Mouse (Mus musculus): Measurements from ENCODE around the gene Ssrp1. TPM values are rescaled to one million over a fixed set of nuclear protein-coding genes. Genes with fewer than 3 reads are reported as not detected.
A peak's percentile ranks its signal among the peaks of the same experiment; 100 is the strongest.

The Ssrp1 gene
- polyA plus RNA-seq, 1 experiment from 2014 or later = 180 TPM

DNA sequence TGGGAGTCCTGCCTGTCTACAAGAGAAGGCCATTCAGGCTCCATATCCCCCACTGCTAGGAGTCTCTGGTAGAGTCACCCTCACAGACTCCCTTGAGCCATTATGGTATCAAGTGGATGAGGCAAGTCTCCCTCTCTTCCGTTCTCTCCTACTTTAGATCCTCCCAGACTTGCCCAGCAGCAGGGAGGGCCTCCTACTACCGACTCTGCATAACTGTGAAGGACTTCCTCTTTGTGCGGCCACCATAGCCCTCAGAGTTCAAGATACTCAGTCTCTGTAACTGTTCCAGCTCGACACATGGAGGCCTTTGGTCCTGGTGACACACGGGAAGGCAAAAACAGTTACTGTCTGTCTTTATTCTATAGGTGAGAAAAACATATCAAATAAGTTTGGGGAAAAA lies 9.8 kb upstream of the Ssrp1 start:
- ATAC-seq (replicated peaks; ENCODE audit: insufficient number of reproducible peaks, low FRiP score, low TSS enrichment) = no peak
- no peaks in the 10 kb centered on the region for H3K36me3 ChIP-seq (ENCODE audit: control insufficient read depth, insufficient read depth, low read length)
- no peaks in the 10 kb centered on the region for H3K27me3 ChIP-seq (ENCODE audit: control insufficient read depth, insufficient read depth, low read length)
- no peaks in the 10 kb centered on the region for H3K4me1 ChIP-seq (ENCODE audit: control insufficient read depth, insufficient read depth, low read length)
- no peak overlapping the region for H3K4me3 ChIP-seq (ENCODE audit: low read depth, low read length)
- H3K9me3 ChIP-seq (replicated peaks; ENCODE audit: control insufficient read depth, low read length) = no peaks in the 10 kb centered on the region
- H3K27ac ChIP-seq (ENCODE audit: low read depth, low read length) = no peak overlapping the region
- no peak overlapping the region for H3K9ac ChIP-seq (ENCODE audit: low read depth, low read length)
- WGBS (ENCODE audit: insufficient replicate concordance) = 61% methylated on average over 5 of the region's 5 CpGs
- H3K4me2 ChIP-seq = no peak overlapping the region

DNA sequence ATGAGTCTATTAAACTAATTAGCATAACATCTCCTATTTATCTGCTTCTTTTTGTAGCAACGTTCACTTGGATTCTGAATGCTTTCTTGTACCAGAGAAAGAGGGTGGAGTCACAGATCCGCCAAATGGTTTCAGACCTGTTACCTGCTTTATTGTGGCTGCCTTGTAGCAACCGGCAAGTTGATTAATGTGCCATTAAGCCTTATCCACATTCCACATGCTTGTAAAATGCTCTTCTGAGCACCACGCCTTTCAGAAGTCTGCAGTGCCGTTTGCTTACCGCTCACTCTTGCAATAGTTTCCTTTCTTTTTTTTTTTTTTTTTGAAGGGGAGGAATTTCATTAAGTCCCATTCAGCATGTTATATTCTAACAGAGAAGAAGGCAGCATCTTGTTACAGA lies 7.1 kb upstream of the Ssrp1 start:
- WGBS (ENCODE audit: insufficient replicate concordance) = 64% methylated on average over 6 of the region's 6 CpGs
- no peak overlapping the region for H3K27ac ChIP-seq (ENCODE audit: low read depth, low read length)
- H3K36me3 ChIP-seq (ENCODE audit: control insufficient read depth, insufficient read depth, low read length) = no peaks in the 10 kb centered on the region
- H3K4me2 ChIP-seq = no peak overlapping the region
- H3K9ac ChIP-seq (ENCODE audit: low read depth, low read length) = no peak overlapping the region
- H3K4me1 ChIP-seq (ENCODE audit: control insufficient read depth, insufficient read depth, low read length) = no peaks in the 10 kb centered on the region
- H3K27me3 ChIP-seq (ENCODE audit: control insufficient read depth, insufficient read depth, low read length) = no peaks in the 10 kb centered on the region
- H3K9me3 ChIP-seq (replicated peaks; ENCODE audit: control insufficient read depth, low read length) = no peaks in the 10 kb centered on the region
- no peak overlapping the region for H3K4me3 ChIP-seq (ENCODE audit: low read depth, low read length)
- ATAC-seq (replicated peaks; ENCODE audit: insufficient number of reproducible peaks, low FRiP score, low TSS enrichment) = no peak

DNA sequence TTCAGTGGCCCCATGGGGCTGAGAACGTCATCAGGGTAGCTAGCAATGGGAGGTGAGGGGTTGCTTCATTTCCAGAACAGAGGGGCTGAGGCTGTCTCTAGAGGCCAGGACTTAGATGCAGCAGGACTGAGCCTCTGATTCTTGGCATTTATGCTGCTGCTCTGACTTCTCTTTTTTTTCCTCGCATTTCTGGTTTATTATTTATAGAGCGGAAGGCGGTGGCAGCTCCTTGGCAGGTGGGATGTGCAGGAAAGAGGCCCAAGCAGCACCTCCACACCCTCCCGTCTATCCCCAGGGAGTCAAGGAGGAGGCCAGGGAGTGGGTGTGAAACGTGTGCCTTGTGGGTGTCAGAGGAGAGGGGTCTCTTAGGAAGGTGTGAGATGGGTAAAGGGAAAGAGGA lies 6.0 kb upstream of the Ssrp1 start:
- H3K9me3 ChIP-seq (replicated peaks; ENCODE audit: control insufficient read depth, low read length) = no peaks in the 10 kb centered on the region
- no peak overlapping the region for H3K9ac ChIP-seq (ENCODE audit: low read depth, low read length)
- WGBS (ENCODE audit: insufficient replicate concordance) = 54% methylated on average over 6 of the region's 6 CpGs
- H3K4me3 ChIP-seq (ENCODE audit: low read depth, low read length) = no peak overlapping the region
- H3K4me2 ChIP-seq = no peak overlapping the region
- no peak overlapping the region for H3K27ac ChIP-seq (ENCODE audit: low read depth, low read length)
- ATAC-seq (replicated peaks; ENCODE audit: insufficient number of reproducible peaks, low FRiP score, low TSS enrichment) = no peak
- no peaks in the 10 kb centered on the region for H3K36me3 ChIP-seq (ENCODE audit: control insufficient read depth, insufficient read depth, low read length)
- H3K4me1 ChIP-seq (ENCODE audit: control insufficient read depth, insufficient read depth, low read length) = no peaks in the 10 kb centered on the region
- no peaks in the 10 kb centered on the region for H3K27me3 ChIP-seq (ENCODE audit: control insufficient read depth, insufficient read depth, low read length)

DNA sequence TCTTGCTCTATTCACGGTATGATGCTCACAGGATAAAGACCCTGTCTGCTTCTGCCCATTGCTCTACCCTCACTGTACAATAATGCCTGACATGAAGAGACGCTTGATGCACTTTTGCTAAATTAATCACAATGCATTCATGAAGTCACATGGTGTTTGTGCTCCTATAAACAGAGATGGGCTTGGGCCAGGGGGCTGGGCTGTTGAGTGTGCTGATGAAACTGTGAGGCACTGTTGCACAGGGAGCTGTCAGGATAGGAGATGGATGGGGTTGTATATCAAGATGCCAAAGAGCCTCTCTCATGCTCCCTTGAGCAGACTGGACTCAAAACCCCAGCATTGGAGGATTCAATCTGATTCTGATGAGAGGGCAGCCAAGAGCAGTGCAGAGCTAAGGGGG lies 3.9 kb upstream of the Ssrp1 start:
- Histone ChIP-seq H3K9ac (ENCODE audit: low read depth, low read length) (no peak overlapping the region), H3K4me2 (no peak overlapping the region), H3K27ac (ENCODE audit: low read depth, low read length) (no peak overlapping the region), H3K4me3 (ENCODE audit: low read depth, low read length) (no peak overlapping the region), H3K36me3 (ENCODE audit: control insufficient read depth, insufficient read depth, low read length) (no peaks in the 10 kb centered on the region), H3K27me3 (ENCODE audit: control insufficient read depth, insufficient read depth, low read length) (no peaks in the 10 kb centered on the region), H3K4me1 (ENCODE audit: control insufficient read depth, insufficient read depth, low read length) (0 out of 2 replicates have a peak, but pooled peaks cover 2% of the 10 kb centered on the region), H3K9me3 (replicated peaks; ENCODE audit: control insufficient read depth, low read length) (no peaks in the 10 kb centered on the region)
- WGBS (ENCODE audit: insufficient replicate concordance) = 62% methylated on average over 2 of the region's 2 CpGs
- ATAC-seq (replicated peaks; ENCODE audit: insufficient number of reproducible peaks, low FRiP score, low TSS enrichment) = no peak

DNA sequence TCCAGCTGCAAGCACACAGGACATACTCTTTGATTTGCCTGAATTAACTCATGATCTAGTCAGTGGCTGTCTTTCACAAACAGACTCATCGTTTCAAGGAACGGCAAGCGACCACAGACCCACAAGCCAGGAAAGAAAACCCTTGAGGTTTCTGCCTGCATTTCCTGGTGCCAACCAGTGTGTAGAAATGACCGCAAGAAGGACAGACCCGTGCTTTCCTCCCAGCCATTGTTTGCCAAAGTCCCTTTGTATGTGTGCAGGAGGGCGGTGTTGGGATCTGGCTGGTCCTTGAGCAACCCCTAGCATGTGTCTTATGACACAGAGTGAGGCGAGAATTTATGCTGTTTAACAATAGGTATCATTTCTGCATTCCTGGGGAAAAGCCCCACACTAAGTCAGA lies 2.9 kb upstream of the Ssrp1 start:
- H3K27ac ChIP-seq (ENCODE audit: low read depth, low read length) = no peak overlapping the region
- H3K4me3 ChIP-seq (ENCODE audit: low read depth, low read length) = no peak overlapping the region
- H3K36me3 ChIP-seq (ENCODE audit: control insufficient read depth, insufficient read depth, low read length) = peaks cover 3% of the 10 kb centered on the region; the same call in 1 of the 2 replicates
- WGBS (ENCODE audit: insufficient replicate concordance) = 73% methylated on average over 7 of the region's 7 CpGs
- H3K4me2 ChIP-seq = no peak overlapping the region
- 0 out of 2 replicates have a peak, but pooled peaks cover 4% of the 10 kb centered on the region for H3K4me1 ChIP-seq (ENCODE audit: control insufficient read depth, insufficient read depth, low read length)
- no peak overlapping the region for H3K9ac ChIP-seq (ENCODE audit: low read depth, low read length)
- H3K27me3 ChIP-seq (ENCODE audit: control insufficient read depth, insufficient read depth, low read length) = no peaks in the 10 kb centered on the region
- ATAC-seq (replicated peaks; ENCODE audit: insufficient number of reproducible peaks, low FRiP score, low TSS enrichment) = no peak
- no peaks in the 10 kb centered on the region for H3K9me3 ChIP-seq (replicated peaks; ENCODE audit: control insufficient read depth, low read length)

DNA sequence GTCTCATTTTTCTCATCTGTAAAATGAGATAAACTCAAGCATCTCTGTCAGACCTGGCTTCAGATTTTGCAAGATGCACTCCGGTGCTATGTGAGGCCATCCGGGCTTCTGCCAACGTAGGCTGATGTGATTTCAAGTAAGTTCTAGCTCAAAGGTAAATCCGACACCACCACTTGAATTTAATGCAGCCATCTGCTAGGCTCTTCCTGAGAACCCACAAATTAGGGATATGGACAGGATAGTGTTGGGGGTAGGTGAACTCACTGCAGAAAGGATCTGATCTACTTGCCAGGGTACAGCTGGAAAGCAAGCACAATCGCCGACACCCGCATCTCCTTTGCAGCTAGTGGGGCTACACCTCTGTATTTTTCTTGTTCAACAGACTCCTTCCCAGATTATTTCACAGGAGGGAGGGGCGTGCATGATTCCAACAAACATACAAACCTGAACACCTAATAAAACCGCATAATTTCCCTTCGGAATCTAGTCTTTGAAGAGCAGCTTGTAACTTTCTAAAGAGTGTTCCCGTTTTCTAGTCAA lies 457 bp upstream of the Ssrp1 start:
- Histone ChIP-seq H3K9ac (ENCODE audit: low read depth, low read length) (peak overlapping the region; percentile 99), H3K27ac (ENCODE audit: low read depth, low read length) (peak overlapping the region; percentile 85), H3K9me3 (replicated peaks; ENCODE audit: control insufficient read depth, low read length) (no peaks in the 10 kb centered on the region), H3K36me3 (ENCODE audit: control insufficient read depth, insufficient read depth, low read length) (peaks cover 24% of the 10 kb centered on the region), H3K4me2 (peak overlapping the region; percentile 90), H3K4me1 (ENCODE audit: control insufficient read depth, insufficient read depth, low read length) (0 out of 2 replicates have a peak, but pooled peaks cover 4% of the 10 kb centered on the region), H3K4me3 (ENCODE audit: low read depth, low read length) (peak overlapping the region; percentile 80), H3K27me3 (ENCODE audit: control insufficient read depth, insufficient read depth, low read length) (no peaks in the 10 kb centered on the region)
- WGBS (ENCODE audit: insufficient replicate concordance) = 8% methylated on average over 11 of the region's 11 CpGs
- ATAC-seq (replicated peaks; ENCODE audit: insufficient number of reproducible peaks, low FRiP score, low TSS enrichment) = peak; percentile 16; the same call in 1 of the 2 replicates

DNA sequence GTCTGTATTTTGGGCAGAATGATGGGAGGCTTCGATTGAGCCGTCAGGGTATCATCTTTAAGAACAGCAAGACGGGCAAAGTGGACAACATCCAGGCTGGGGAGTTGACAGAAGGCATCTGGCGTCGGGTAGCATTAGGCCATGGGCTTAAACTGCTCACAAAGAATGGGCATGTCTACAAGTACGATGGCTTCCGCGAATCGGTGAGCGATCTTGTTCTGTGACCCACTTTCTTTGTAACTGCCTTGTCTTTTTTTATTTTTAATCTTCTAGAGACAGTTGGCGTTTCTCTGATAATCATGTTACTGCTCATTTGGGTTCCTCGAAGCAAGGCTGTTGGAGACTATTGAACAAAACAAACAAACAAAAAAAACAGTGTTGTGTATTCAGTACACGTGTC lies 1.3 kb downstream of the Ssrp1 start:
- H3K4me2 ChIP-seq = peak overlapping the region; percentile 90
- 83% methylated on average over 13 of the region's 13 CpGs for WGBS (ENCODE audit: insufficient replicate concordance)
- 0 out of 2 replicates have a peak, but pooled peaks cover 4% of the 10 kb centered on the region for H3K4me1 ChIP-seq (ENCODE audit: control insufficient read depth, insufficient read depth, low read length)
- H3K9me3 ChIP-seq (replicated peaks; ENCODE audit: control insufficient read depth, low read length) = no peaks in the 10 kb centered on the region
- H3K27me3 ChIP-seq (ENCODE audit: control insufficient read depth, insufficient read depth, low read length) = no peaks in the 10 kb centered on the region
- ATAC-seq (replicated peaks; ENCODE audit: insufficient number of reproducible peaks, low FRiP score, low TSS enrichment) = no peak
- peak overlapping the region; percentile 99 for H3K9ac ChIP-seq (ENCODE audit: low read depth, low read length)
- H3K36me3 ChIP-seq (ENCODE audit: control insufficient read depth, insufficient read depth, low read length) = peaks cover 35% of the 10 kb centered on the region
- H3K4me3 ChIP-seq (ENCODE audit: low read depth, low read length) = peak overlapping the region; percentile 80
- H3K27ac ChIP-seq (ENCODE audit: low read depth, low read length) = peak overlapping the region; percentile 85; the same call in 1 of the 2 replicates

DNA sequence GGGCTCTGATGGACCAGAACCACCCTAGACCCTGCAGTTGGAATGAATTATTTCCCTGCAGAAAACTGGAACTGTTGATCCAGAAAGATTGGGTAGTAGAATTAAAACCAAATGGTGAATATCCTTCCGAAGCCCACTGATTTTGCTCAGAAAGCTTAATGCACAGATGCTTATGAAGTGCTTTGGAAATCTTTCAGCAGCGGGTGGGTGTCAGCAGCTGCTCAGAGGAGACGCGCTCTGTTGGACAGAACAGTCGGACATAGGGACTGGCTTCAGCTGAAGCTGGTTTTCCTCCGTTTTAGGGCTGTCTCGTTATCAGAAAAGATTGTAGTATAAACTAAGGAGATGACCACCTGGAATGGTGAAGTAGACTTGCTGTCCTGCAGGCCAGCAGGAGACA lies 6.6 kb downstream of the Ssrp1 start:
- Histone ChIP-seq H3K36me3 (ENCODE audit: control insufficient read depth, insufficient read depth, low read length) (peaks cover 49% of the 10 kb centered on the region), H3K9me3 (replicated peaks; ENCODE audit: control insufficient read depth, low read length) (no peaks in the 10 kb centered on the region), H3K27me3 (ENCODE audit: control insufficient read depth, insufficient read depth, low read length) (no peaks in the 10 kb centered on the region), H3K4me2 (no peak overlapping the region), H3K4me3 (ENCODE audit: low read depth, low read length) (no peak overlapping the region), H3K9ac (ENCODE audit: low read depth, low read length) (no peak overlapping the region), H3K4me1 (ENCODE audit: control insufficient read depth, insufficient read depth, low read length) (peaks cover 9% of the 10 kb centered on the region; the same call in 1 of the 2 replicates), H3K27ac (ENCODE audit: low read depth, low read length) (no peak overlapping the region)
- WGBS (ENCODE audit: insufficient replicate concordance) = 91% methylated on average over 7 of the region's 7 CpGs
- ATAC-seq (replicated peaks; ENCODE audit: insufficient number of reproducible peaks, low FRiP score, low TSS enrichment) = no peak

DNA sequence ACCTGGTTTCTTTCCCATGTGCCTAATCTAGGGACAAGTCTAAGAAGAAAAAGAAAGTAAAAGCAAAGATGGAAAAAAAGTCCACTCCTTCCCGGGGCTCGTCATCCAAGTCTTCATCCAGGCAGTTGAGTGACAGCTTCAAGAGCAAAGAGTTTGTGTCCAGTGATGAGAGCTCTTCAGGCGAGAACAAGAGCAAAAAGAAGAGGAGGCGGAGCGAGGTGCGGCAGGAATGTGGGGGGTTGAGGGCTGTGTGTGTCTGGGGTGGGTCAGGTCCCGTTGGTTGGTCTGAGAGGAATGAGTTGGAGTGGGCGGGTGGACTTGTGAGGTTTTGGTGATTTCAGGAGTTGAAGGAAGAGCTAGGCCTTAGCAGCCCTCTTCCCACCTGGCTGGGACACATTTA lies 9.2 kb downstream of the Ssrp1 start:
- Histone ChIP-seq H3K27me3 (ENCODE audit: control insufficient read depth, insufficient read depth, low read length) (no peaks in the 10 kb centered on the region), H3K4me2 (no peak overlapping the region), H3K27ac (ENCODE audit: low read depth, low read length) (no peak overlapping the region), H3K4me1 (ENCODE audit: control insufficient read depth, insufficient read depth, low read length) (peaks cover 28% of the 10 kb centered on the region), H3K4me3 (ENCODE audit: low read depth, low read length) (no peak overlapping the region), H3K9me3 (replicated peaks; ENCODE audit: control insufficient read depth, low read length) (no peaks in the 10 kb centered on the region), H3K9ac (ENCODE audit: low read depth, low read length) (no peak overlapping the region), H3K36me3 (ENCODE audit: control insufficient read depth, insufficient read depth, low read length) (peaks cover 31% of the 10 kb centered on the region)
- 71% methylated on average over 8 of the region's 8 CpGs for WGBS (ENCODE audit: insufficient replicate concordance)
- no peak for ATAC-seq (replicated peaks; ENCODE audit: insufficient number of reproducible peaks, low FRiP score, low TSS enrichment)

All from heart, embryonic 11.5 days (tissue).